Mouse (Mus musculus): ENCODE results near the gene Tmem251. TPM values are rescaled to one million over a fixed set of nuclear protein-coding genes. Genes with fewer than 3 reads are reported as not detected.

The Tmem251 gene
- polyA plus RNA-seq, 1 experiment from 2014 or later = 9.7 TPM

DNA sequence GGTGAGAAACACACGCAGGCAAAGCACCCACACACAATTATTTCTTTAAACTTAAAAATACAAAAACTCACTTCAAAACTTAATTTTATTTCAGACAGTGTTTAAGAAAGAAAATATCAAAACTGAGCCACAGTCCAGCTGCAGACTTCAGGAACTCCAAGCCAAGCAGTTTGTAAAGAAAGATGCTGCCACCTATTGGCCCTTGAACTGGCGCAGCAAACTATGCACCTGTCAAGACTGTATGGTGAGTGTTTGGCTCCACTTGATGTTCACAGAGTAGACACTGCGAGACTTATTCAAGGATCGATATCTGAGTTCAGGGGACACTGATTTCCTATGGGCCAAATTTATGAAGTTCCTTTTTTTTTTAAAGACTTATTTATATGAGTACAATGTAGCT is 25.4 kb downstream of the Tmem251 start:
- Histone ChIP-seq H3K36me3 (replicated peaks) (peaks cover 96% of the 10 kb centered on the region), H3K4me3 (no peak overlapping the region), H3K4me1 (no peaks in the 10 kb centered on the region), H3K27me3 (replicated peaks; ENCODE audit: low read depth, poor library complexity, severe bottlenecking) (no peaks in the 10 kb centered on the region), H3K27ac (replicated peaks) (no peak overlapping the region), H3K9me3 (no peaks in the 10 kb centered on the region; the same call in 1 of the 2 replicates)
- 92% methylated on average over 4 of the region's 4 CpGs for WGBS
- no peak for DNase-seq (ENCODE audit: low spot score)

DNA sequence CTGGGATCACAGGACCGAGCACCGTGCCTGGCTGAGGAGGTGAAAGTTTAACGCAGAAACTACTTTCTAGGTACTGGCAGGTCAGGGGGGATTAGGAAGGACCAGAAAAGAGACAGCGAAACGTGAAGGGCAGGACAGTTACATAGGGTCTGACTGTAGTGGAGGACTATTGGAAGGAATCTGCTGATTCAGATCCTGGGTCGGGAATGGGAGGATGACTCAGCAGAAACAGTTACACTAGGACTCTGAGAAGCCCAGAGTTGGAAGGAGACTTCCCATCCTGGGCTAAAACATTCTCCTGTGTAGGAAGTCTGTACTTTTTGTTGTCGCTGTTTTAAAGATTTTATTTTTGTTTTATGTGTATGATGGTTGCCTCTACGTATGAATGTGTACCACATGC is 28.0 kb downstream of the Tmem251 start:
- Histone ChIP-seq H3K9me3 (no peaks in the 10 kb centered on the region; the same call in 1 of the 2 replicates), H3K36me3 (replicated peaks) (peaks cover 99% of the 10 kb centered on the region), H3K27me3 (replicated peaks; ENCODE audit: low read depth, poor library complexity, severe bottlenecking) (no peaks in the 10 kb centered on the region), H3K27ac (replicated peaks) (no peak overlapping the region), H3K4me1 (no peaks in the 10 kb centered on the region), H3K4me3 (no peak overlapping the region)
- 95% methylated on average over 8 of the region's 8 CpGs for WGBS
- DNase-seq (ENCODE audit: low spot score) = no peak

GRCm38 (mm10) chr12:102772676-102773075 is 29.1 kb downstream of the Tmem251 start:
- Histone ChIP-seq H3K36me3 (replicated peaks) (peaks cover 99% of the 10 kb centered on the region), H3K27ac (replicated peaks) (no peak overlapping the region), H3K27me3 (replicated peaks; ENCODE audit: low read depth, poor library complexity, severe bottlenecking) (no peaks in the 10 kb centered on the region), H3K9me3 (no peaks in the 10 kb centered on the region; the same call in 1 of the 2 replicates), H3K4me3 (no peak overlapping the region), H3K4me1 (no peaks in the 10 kb centered on the region)
- DNase-seq (ENCODE audit: low spot score) = no peak
- WGBS = 93% methylated on average over 5 of the region's 5 CpGs

- no peak overlapping the region for H3K4me3 ChIP-seq
- WGBS = 93% methylated on average over 14 of the region's 14 CpGs
- no peaks in the 10 kb centered on the region; the same call in 1 of the 2 replicates for H3K9me3 ChIP-seq
- no peak overlapping the region for H3K27ac ChIP-seq (replicated peaks)
- H3K36me3 ChIP-seq (replicated peaks) = peaks cover 77% of the 10 kb centered on the region
- DNase-seq (ENCODE audit: low spot score) = no peak
- H3K4me1 ChIP-seq = no peaks in the 10 kb centered on the region
- H3K27me3 ChIP-seq (replicated peaks; ENCODE audit: low read depth, poor library complexity, severe bottlenecking) = no peaks in the 10 kb centered on the region
These were observed 32.5 kb downstream of the Tmem251 start for GRCm38 (mm10) chr12:102776035-102776434.

GRCm38 (mm10) chr12:102778151-102778550 is 34.6 kb downstream of the Tmem251 start:
- H3K9me3 ChIP-seq = no peaks in the 10 kb centered on the region
- no peak overlapping the region for H3K4me3 ChIP-seq
- 87% methylated on average over 5 of the region's 5 CpGs for WGBS
- peaks cover 70% of the 10 kb centered on the region for H3K36me3 ChIP-seq (replicated peaks)
- no peaks in the 10 kb centered on the region for H3K4me1 ChIP-seq
- no peaks in the 10 kb centered on the region for H3K27me3 ChIP-seq (replicated peaks; ENCODE audit: low read depth, poor library complexity, severe bottlenecking)
- no peak overlapping the region for H3K27ac ChIP-seq (replicated peaks)
- no peak for DNase-seq (ENCODE audit: low spot score)

DNA sequence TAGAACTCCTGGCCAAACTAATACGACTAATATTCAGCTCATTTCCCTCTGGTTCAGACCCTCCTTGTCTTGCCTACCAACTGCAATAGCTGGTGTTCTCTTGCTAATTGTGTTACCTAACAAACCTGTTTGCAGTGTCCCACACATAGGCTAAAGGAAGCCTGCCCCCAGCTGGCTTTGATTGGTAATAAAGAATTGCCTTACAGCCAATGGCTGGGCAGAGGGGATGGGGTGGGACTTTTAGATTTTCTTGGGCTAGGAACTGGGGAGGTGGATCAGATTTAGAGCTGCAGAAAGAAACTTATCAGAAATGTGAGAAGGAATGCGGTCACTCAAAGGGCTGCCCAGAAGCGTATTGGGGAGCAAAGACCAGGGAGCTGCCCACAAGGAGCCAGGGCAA is 35.9 kb downstream of the Tmem251 start:
- Histone ChIP-seq H3K27ac (replicated peaks) (no peak overlapping the region), H3K27me3 (replicated peaks; ENCODE audit: low read depth, poor library complexity, severe bottlenecking) (no peaks in the 10 kb centered on the region), H3K4me3 (no peak overlapping the region), H3K36me3 (replicated peaks) (peaks cover 71% of the 10 kb centered on the region), H3K9me3 (no peaks in the 10 kb centered on the region), H3K4me1 (no peaks in the 10 kb centered on the region)
- WGBS = 48% methylated on average over 3 of the region's 3 CpGs
- DNase-seq (ENCODE audit: low spot score) = no peak

GRCm38 (mm10) chr12:102782841-102783240 is 39.3 kb downstream of the Tmem251 start:
- no peaks in the 10 kb centered on the region for H3K27me3 ChIP-seq (replicated peaks; ENCODE audit: low read depth, poor library complexity, severe bottlenecking)
- no peak overlapping the region for H3K27ac ChIP-seq (replicated peaks)
- no peaks in the 10 kb centered on the region for H3K9me3 ChIP-seq
- H3K36me3 ChIP-seq (replicated peaks) = peaks cover 71% of the 10 kb centered on the region
- H3K4me3 ChIP-seq = no peak overlapping the region
- 92% methylated on average over 5 of the region's 5 CpGs for WGBS
- DNase-seq (ENCODE audit: low spot score) = no peak
- H3K4me1 ChIP-seq = no peaks in the 10 kb centered on the region

- Histone ChIP-seq H3K36me3 (replicated peaks) (peaks cover 84% of the 10 kb centered on the region), H3K4me3 (no peak overlapping the region), H3K9me3 (no peaks in the 10 kb centered on the region), H3K4me1 (no peaks in the 10 kb centered on the region), H3K27ac (replicated peaks) (no peak overlapping the region), H3K27me3 (replicated peaks; ENCODE audit: low read depth, poor library complexity, severe bottlenecking) (no peaks in the 10 kb centered on the region)
- WGBS = 89% methylated on average over 19 of the region's 19 CpGs
- DNase-seq (ENCODE audit: low spot score) = no peak
These were observed 41.5 kb downstream of the Tmem251 start for GRCm38 (mm10) chr12:102784899-102785592.

GRCm38 (mm10) chr12:102785593-102785985 is 42.0 kb downstream of the Tmem251 start:
- H3K36me3 ChIP-seq (replicated peaks) = peaks cover 90% of the 10 kb centered on the region

DNA sequence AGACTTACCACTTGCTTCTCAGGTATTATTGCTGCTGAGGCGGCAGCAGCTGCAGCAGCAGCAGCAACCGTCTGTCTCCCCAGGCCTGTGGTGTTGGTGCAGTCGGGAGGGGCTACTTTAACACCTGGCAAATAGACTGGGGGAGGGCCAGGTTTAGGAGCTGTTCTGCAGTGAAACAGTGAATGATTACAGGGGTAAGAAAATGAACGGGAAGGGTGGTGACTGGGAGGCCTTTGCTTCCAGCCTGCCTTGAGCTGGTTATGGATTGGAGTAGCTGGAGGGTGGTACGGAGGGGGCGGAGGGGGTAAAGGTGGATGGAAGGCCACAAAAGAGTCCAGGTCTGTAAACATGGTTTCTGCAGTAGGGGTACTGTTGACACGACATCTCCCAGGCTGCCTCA is 44.4 kb downstream of the Tmem251 start:
- DNase-seq (ENCODE audit: low spot score) = no peak
- Histone ChIP-seq H3K27ac (replicated peaks) (no peak overlapping the region), H3K27me3 (replicated peaks; ENCODE audit: low read depth, poor library complexity, severe bottlenecking) (no peaks in the 10 kb centered on the region), H3K36me3 (replicated peaks) (peaks cover 99% of the 10 kb centered on the region), H3K4me1 (no peaks in the 10 kb centered on the region), H3K9me3 (no peaks in the 10 kb centered on the region), H3K4me3 (no peak overlapping the region)
- WGBS = 90% methylated on average over 7 of the region's 7 CpGs

More at GRCm38 (mm10) chr12:102785593-102785985, 42.0 kb downstream of the Tmem251 start:
- no peaks in the 10 kb centered on the region for H3K27me3 ChIP-seq (replicated peaks; ENCODE audit: low read depth, poor library complexity, severe bottlenecking)
- H3K9me3 ChIP-seq = no peaks in the 10 kb centered on the region
- H3K4me1 ChIP-seq = no peaks in the 10 kb centered on the region
- H3K27ac ChIP-seq (replicated peaks) = no peak overlapping the region
- H3K4me3 ChIP-seq = no peak overlapping the region
- WGBS = 86% methylated on average over 5 of the region's 5 CpGs
- DNase-seq (ENCODE audit: low spot score) = no peak

Other genes with a start within 250 kb of the Tmem251 start
- 6.2 and 6.6 TPM in 2 replicates for gene Chga, start 188.8 kb upstream of the Tmem251 start, polyA plus RNA-seq (2016; fragmentation: Nextera tagmentation; extraction: Ambion mirVana)
- 13.7 and 17.7 TPM in 2 replicates for gene Itpk1, start 38.8 kb upstream of the Tmem251 start, polyA plus RNA-seq (2016; fragmentation: Nextera tagmentation; extraction: Ambion mirVana)
- gene Moap1, start 101 bp upstream of the Tmem251 start, polyA plus RNA-seq (2016; fragmentation: Nextera tagmentation; extraction: Ambion mirVana) = 35.4 and 36.9 TPM in 2 replicates
- gene Gm28051, start 14.0 kb downstream of the Tmem251 start, polyA plus RNA-seq (2016; fragmentation: Nextera tagmentation; extraction: Ambion mirVana) = not detected in 2 replicates
- 49.3 and 53.7 TPM in 2 replicates for gene Gon7, start 14.0 kb downstream of the Tmem251 start, polyA plus RNA-seq (2016; fragmentation: Nextera tagmentation; extraction: Ambion mirVana)
- 53.1 and 58.9 TPM in 2 replicates for gene Ubr7, start 14.2 kb downstream of the Tmem251 start, polyA plus RNA-seq (2016; fragmentation: Nextera tagmentation; extraction: Ambion mirVana)
- gene Gm20604, start 14.9 kb downstream of the Tmem251 start, polyA plus RNA-seq (2016; fragmentation: Nextera tagmentation; extraction: Ambion mirVana) = 29.1 and 31.0 TPM in 2 replicates
- 17.6 and 19.5 TPM in 2 replicates for gene Btbd7, start 134.7 kb downstream of the Tmem251 start, polyA plus RNA-seq (2016; fragmentation: Nextera tagmentation; extraction: Ambion mirVana)
- gene Cox8c, start 155.6 kb downstream of the Tmem251 start, polyA plus RNA-seq (2016; fragmentation: Nextera tagmentation; extraction: Ambion mirVana) = not detected in 2 replicates
- 0.33 and 0.57 TPM in 2 replicates for gene Unc79, start 205.1 kb downstream of the Tmem251 start, polyA plus RNA-seq (2016; fragmentation: Nextera tagmentation; extraction: Ambion mirVana)